Mouse (Mus musculus) liver, embryonic 14.5 days (tissue): ENCODE measurements at regions not wholly inside any gene's neighbourhood (a gene's known extent, or its start where the extent isn't known, plus 50 kb on each side); places are given as distances from the start of the nearest gene placed in this dataset.

Experiments
- ATAC-seq: fragments of 200-750 bp; cut with Nextera tagmentation; 2 replicates; pipeline ENCODE4 v1.8.0; 2017; ENCODE audit warnings: moderate number of reproducible peaks, mild to moderate bottlenecking, moderate library complexity; ENCODE audit not compliant: insufficient read depth
- DNase-seq, 3 experiments: peaks; one replicate each; pipeline ENCODE4 v3.0.0-alpha.2; 2012 to 2013; ENCODE audit warnings: low read depth in 3 of 3, low spot score in 3 of 3
- H3K27ac ChIP-seq: fragments of 300-500 bp; sonication (generic); 2 replicates; pipeline ENCODE4 v1.5.1; 2014; ENCODE audit warnings: moderate library complexity, mild to moderate bottlenecking, control low read depth, inconsistent platforms
- H3K27me3 ChIP-seq: fragments of 300-500 bp; sonication (generic); 2 replicates; pipeline ENCODE4 v1.6.1; 2014; ENCODE audit warnings: mild to moderate bottlenecking, low read length, moderate library complexity; ENCODE audit not compliant: control insufficient read depth, insufficient read depth
- H3K36me3 ChIP-seq: fragments of 300-500 bp; sonication (generic); replicated peaks from 2 replicates; pipeline ENCODE4 v1.6.1; 2014; ENCODE audit warnings: low read depth; ENCODE audit not compliant: control insufficient read depth, insufficient read depth
- H3K4me1 ChIP-seq, 2 experiments: fragments of 200-500 bp in 1 of 2; fragments of 300-500 bp in 1 of 2; sonication (generic) in 1 of 2; replicated peaks; 2 replicates each; pipeline ENCODE4 v1.6.1; 2012 to 2014; ENCODE audit warnings: antibody characterized with exemption in 1 of 2, inconsistent platforms in 1 of 2, low read length in 1 of 2; ENCODE audit not compliant: control insufficient read depth in 2 of 2, insufficient read depth in 2 of 2
- H3K4me2 ChIP-seq: fragments of 300-500 bp; sonication (generic); 2 replicates; pipeline ENCODE4 v1.6.1; 2014; ENCODE audit warnings: low read depth, mild to moderate bottlenecking, control low read depth, moderate library complexity
- H3K4me3 ChIP-seq, 2 experiments: fragments of 200-500 bp in 1 of 2; fragments of 300-500 bp in 1 of 2; sonication (generic) in 1 of 2; 2 replicates each; pipeline ENCODE4 v1.5.1; 2012 to 2014; ENCODE audit warnings: low read depth in 2 of 2, low read length in 2 of 2, mild to moderate bottlenecking in 2 of 2, control low read depth in 1 of 2, inconsistent platforms in 1 of 2, moderate library complexity in 1 of 2; ENCODE audit not compliant: insufficient read depth in 1 of 2
- H3K9ac ChIP-seq: fragments of 300-500 bp; sonication (generic); replicated peaks from 2 replicates; pipeline ENCODE4 v1.6.1; 2014; ENCODE audit warnings: mild to moderate bottlenecking, control low read depth, moderate library complexity
- H3K9me3 ChIP-seq: fragments of 300-500 bp; sonication (generic); 2 replicates; pipeline ENCODE4 v1.6.1; 2016; ENCODE audit warnings: low read length, mixed read lengths; ENCODE audit not compliant: control insufficient read depth
- CTCF ChIP-seq: IDR thresholded peaks from 2 replicates; pipeline ENCODE4 v1.5.1; 2016; ENCODE audit warnings: antibody characterized with exemption, low read depth, control low read depth
- EP300 ChIP-seq: IDR thresholded peaks from 2 replicates; pipeline ENCODE4 v1.6.1; 2016; ENCODE audit warnings: antibody characterized with exemption, low read depth
- WGBS: fragments of 180-500 bp; shearing (Covaris S2); extraction: QIAGEN DNeasy Blood & Tissue Kit; methylation state at CpG from one replicate; pipeline ENCODE4 v1.1.7; 2014; ENCODE audit not compliant: insufficient replicate concordance; 5-methylcytosine and 5-hydroxymethylcytosine counted together

GRCm38 (mm10) chr1:75978203-75978986, 432.3 kb downstream of the Slc4a3 start:
- no peak overlapping the region for H3K27ac ChIP-seq
- ATAC-seq (no peak), DNase-seq (no peak)
- no peaks in the 10 kb centered on the region for H3K27me3 ChIP-seq
- H3K9ac ChIP-seq, result no peak overlapping the region
- 52% methylated on average over 9 of the region's 9 CpGs for WGBS
- no peak overlapping the region for H3K4me2 ChIP-seq
- H3K4me3 ChIP-seq, result no peak overlapping the region
- no peaks in the 10 kb centered on the region for H3K4me1 ChIP-seq
- TF ChIP-seq EP300, result no peak
- TF ChIP-seq CTCF, result no peak
- H3K9me3 ChIP-seq, result no peaks in the 10 kb centered on the region
- no peaks in the 10 kb centered on the region for H3K36me3 ChIP-seq

DNA sequence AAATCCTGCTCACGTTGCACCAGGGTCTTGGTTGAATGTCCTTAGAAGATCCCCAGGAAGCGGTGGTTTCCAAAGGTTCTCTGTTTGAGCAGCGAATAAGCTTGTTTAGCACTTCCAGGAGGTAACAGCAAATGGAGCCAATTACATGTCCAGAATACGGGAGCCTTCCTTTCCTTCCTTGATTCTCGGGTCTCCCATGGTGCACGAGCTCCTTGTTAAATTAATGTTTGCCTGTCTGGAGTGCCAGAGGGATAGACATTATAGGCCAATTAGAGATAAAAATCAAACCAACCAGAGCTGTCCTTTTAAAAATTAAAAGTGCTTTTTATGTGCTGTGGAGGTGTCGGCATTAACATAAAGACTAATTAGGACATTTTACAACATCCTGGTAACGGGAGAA, 437.0 kb downstream of the Slc4a3 start:
- H3K4me2 ChIP-seq, result no peak overlapping the region
- 51% methylated on average over 8 of the region's 8 CpGs for whole genome bisulfite sequencing
- H3K9me3 ChIP-seq, result no peaks in the 10 kb centered on the region
- H3K36me3 ChIP-seq, result no peaks in the 10 kb centered on the region
- TF ChIP-seq CTCF, result no peak
- no peak for TF ChIP-seq EP300
- no peak overlapping the region for H3K27ac ChIP-seq
- H3K27me3 ChIP-seq, result no peaks in the 10 kb centered on the region
- no peak overlapping the region for H3K4me3 ChIP-seq
- no peak overlapping the region for H3K9ac ChIP-seq
- ATAC-seq (no peak), DNase-seq (no peak)
- H3K4me1 ChIP-seq, result no peaks in the 10 kb centered on the region

DNA sequence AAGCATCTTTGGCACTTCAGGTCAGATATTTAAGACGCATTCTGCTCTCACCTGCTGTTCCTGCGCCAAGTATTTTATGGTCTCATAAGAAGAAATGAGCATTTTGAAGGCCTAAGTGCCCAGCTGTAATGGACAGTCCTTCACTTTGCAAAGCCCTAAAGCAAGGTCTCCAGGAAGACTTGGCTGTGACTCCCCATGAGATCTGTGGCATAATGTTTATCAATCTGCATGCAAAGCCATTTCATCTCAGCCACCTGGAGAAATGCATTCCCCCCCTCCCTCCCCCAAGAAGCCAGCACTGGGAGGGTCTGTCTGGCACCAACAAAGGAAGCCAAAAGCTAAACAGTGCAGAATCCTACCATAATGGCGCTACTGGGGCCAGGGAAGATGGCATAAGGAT, 437.4 kb downstream of the Slc4a3 start:
- no peak overlapping the region for H3K4me2 ChIP-seq
- no peak for DNase-seq
- no peak for TF ChIP-seq EP300
- TF ChIP-seq CTCF, result no peak
- H3K27ac ChIP-seq, result no peak overlapping the region
- H3K27me3 ChIP-seq, result no peaks in the 10 kb centered on the region
- H3K36me3 ChIP-seq, result no peaks in the 10 kb centered on the region
- no peaks in the 10 kb centered on the region for H3K9me3 ChIP-seq
- no peaks in the 10 kb centered on the region for H3K4me1 ChIP-seq
- WGBS, result 65% methylated on average over 3 of the region's 3 CpGs
- no peak overlapping the region for H3K4me3 ChIP-seq
- no peak overlapping the region for H3K9ac ChIP-seq
- no peak for ATAC-seq

GRCm38 (mm10) chr1:75988496-75988895, 442.4 kb downstream of the Slc4a3 start:
- WGBS, result 60% methylated on average over 3 of the region's 3 CpGs
- H3K4me1 ChIP-seq, result no peaks in the 10 kb centered on the region
- H3K27me3 ChIP-seq, result no peaks in the 10 kb centered on the region
- ATAC-seq (no peak), DNase-seq (no peak)
- TF ChIP-seq CTCF, result no peak
- no peak for TF ChIP-seq EP300
- H3K27ac ChIP-seq, result no peak overlapping the region
- no peaks in the 10 kb centered on the region for H3K36me3 ChIP-seq
- no peak overlapping the region for H3K4me2 ChIP-seq
- no peak overlapping the region for H3K4me3 ChIP-seq
- no peaks in the 10 kb centered on the region for H3K9me3 ChIP-seq
- H3K9ac ChIP-seq, result no peak overlapping the region

DNA sequence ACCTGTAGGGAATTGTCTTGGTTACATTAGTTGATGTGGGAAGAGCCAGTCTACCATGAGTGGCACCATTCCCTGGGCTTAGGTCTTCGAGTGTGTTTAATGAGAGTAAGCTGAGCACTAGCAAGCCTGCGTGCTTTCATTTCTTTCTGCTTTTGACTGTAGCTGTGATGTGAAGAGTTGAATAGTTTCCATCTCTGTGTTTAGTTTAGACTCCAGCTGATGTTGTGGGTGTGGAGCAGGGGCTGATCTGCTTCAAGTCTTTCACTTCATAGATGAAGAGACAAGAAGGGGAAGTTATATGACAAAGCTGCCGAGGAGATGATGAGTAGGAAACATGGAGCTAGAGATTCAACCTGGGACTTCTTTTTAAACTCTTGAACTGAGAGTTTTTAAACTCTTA, 446.0 kb downstream of the Slc4a3 start:
- H3K4me3 ChIP-seq, result no peak overlapping the region
- ATAC-seq, result no peak
- H3K4me1 ChIP-seq, result no peaks in the 10 kb centered on the region
- no peaks in the 10 kb centered on the region for H3K9me3 ChIP-seq
- no peak for DNase-seq
- TF ChIP-seq EP300 (no peak), CTCF (no peak)
- H3K4me2 ChIP-seq, result no peak overlapping the region
- H3K27ac ChIP-seq, result no peak overlapping the region
- H3K36me3 ChIP-seq, result no peaks in the 10 kb centered on the region
- WGBS, result 66% methylated on average over 3 of the region's 3 CpGs
- H3K27me3 ChIP-seq, result no peaks in the 10 kb centered on the region
- no peak overlapping the region for H3K9ac ChIP-seq
